Mouse (Mus musculus): ENCODE measurements at regions not wholly inside any gene's neighbourhood (a gene's known extent, or its start where the extent isn't known, plus 50 kb on each side); places are given as distances from the start of the nearest gene placed in this dataset.

- no peaks in the 10 kb centered on the region for H3K9me3 ChIP-seq (replicated peaks; ENCODE audit: control insufficient read depth, insufficient read depth, low read length, poor library complexity, severe bottlenecking)
- H3K4me3 ChIP-seq (ENCODE audit: low read depth, low read length) = no peak overlapping the region
- no peaks in the 10 kb centered on the region for H3K27me3 ChIP-seq (ENCODE audit: control insufficient read depth, insufficient read depth, low read length, poor library complexity, severe bottlenecking)
- TF ChIP-seq EP300 (IDR thresholded peaks at IDR 0.05; ENCODE audit: insufficient read depth, low read depth, low read length) (no peak), POLR2A (IDR thresholded peaks at IDR 0.05; ENCODE audit: insufficient read depth, low read length) (no peak), CTCF (IDR thresholded peaks at IDR 0.05; ENCODE audit: low read depth, low read length) (no peak)
- H3K4me1 ChIP-seq (ENCODE audit: control insufficient read depth, insufficient read depth, low read length) = no peaks in the 10 kb centered on the region
- no peak overlapping the region for H3K27ac ChIP-seq (ENCODE audit: insufficient read depth, low read length)
- H3K36me3 ChIP-seq (ENCODE audit: control insufficient read depth, insufficient read depth, low read length, poor library complexity, severe bottlenecking) = no peaks in the 10 kb centered on the region
- H3K9ac ChIP-seq (ENCODE audit: low read depth, poor library complexity, severe bottlenecking) = no peak overlapping the region
These were observed 151.4 kb upstream of the Marcks start for GRCm38 (mm10) chr10:37289964-37290704.

DNA sequence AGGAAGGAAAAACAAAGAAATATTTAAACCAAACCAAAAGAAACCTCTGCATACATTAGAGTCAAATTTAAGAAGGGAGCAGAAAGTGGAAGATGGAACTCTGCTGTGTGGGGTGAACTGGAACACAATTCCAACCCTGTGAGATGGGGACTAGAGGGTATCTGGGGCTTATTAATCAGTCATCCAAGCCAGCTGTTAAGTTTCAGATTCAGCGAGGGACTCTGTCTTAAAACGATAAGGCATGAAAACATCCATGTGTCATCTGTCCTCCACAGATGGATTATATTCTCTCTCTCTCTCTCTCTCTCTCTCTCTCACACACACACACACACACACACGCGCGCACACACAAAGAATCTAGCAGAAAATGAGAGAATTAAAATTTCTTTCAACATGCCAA lies 147.6 kb upstream of the Marcks start:
- no peak for TF ChIP-seq CTCF (IDR thresholded peaks at IDR 0.05; ENCODE audit: low read depth, low read length)
- TF ChIP-seq EP300 (IDR thresholded peaks at IDR 0.05; ENCODE audit: insufficient read depth, low read depth, low read length) = no peak
- TF ChIP-seq POLR2A (IDR thresholded peaks at IDR 0.05; ENCODE audit: insufficient read depth, low read length) = no peak
- H3K36me3 ChIP-seq (ENCODE audit: control insufficient read depth, insufficient read depth, low read length, poor library complexity, severe bottlenecking) = no peaks in the 10 kb centered on the region
- no peaks in the 10 kb centered on the region for H3K4me1 ChIP-seq (ENCODE audit: control insufficient read depth, insufficient read depth, low read length)
- no peak overlapping the region for H3K9ac ChIP-seq (ENCODE audit: low read depth, poor library complexity, severe bottlenecking)
- no peaks in the 10 kb centered on the region for H3K27me3 ChIP-seq (ENCODE audit: control insufficient read depth, insufficient read depth, low read length, poor library complexity, severe bottlenecking)
- H3K27ac ChIP-seq (ENCODE audit: insufficient read depth, low read length) = no peak overlapping the region
- no peak overlapping the region for H3K4me3 ChIP-seq (ENCODE audit: low read depth, low read length)
- H3K9me3 ChIP-seq (replicated peaks; ENCODE audit: control insufficient read depth, insufficient read depth, low read length, poor library complexity, severe bottlenecking) = no peaks in the 10 kb centered on the region

- Histone ChIP-seq H3K36me3 (ENCODE audit: control insufficient read depth, insufficient read depth, low read length, poor library complexity, severe bottlenecking) (no peaks in the 10 kb centered on the region), H3K9ac (ENCODE audit: low read depth, poor library complexity, severe bottlenecking) (no peak overlapping the region), H3K27me3 (ENCODE audit: control insufficient read depth, insufficient read depth, low read length, poor library complexity, severe bottlenecking) (no peaks in the 10 kb centered on the region), H3K9me3 (replicated peaks; ENCODE audit: control insufficient read depth, insufficient read depth, low read length, poor library complexity, severe bottlenecking) (no peaks in the 10 kb centered on the region), H3K27ac (ENCODE audit: insufficient read depth, low read length) (no peak overlapping the region), H3K4me3 (ENCODE audit: low read depth, low read length) (no peak overlapping the region), H3K4me1 (ENCODE audit: control insufficient read depth, insufficient read depth, low read length) (no peaks in the 10 kb centered on the region)
- TF ChIP-seq EP300 (IDR thresholded peaks at IDR 0.05; ENCODE audit: insufficient read depth, low read depth, low read length) (no peak), CTCF (IDR thresholded peaks at IDR 0.05; ENCODE audit: low read depth, low read length) (no peak), POLR2A (IDR thresholded peaks at IDR 0.05; ENCODE audit: insufficient read depth, low read length) (no peak)
These were observed 144.2 kb upstream of the Marcks start for GRCm38 (mm10) chr10:37282951-37283350.

GRCm38 (mm10) chr10:37280823-37281222 lies 142.1 kb upstream of the Marcks start:
- Histone ChIP-seq H3K9me3 (replicated peaks; ENCODE audit: control insufficient read depth, insufficient read depth, low read length, poor library complexity, severe bottlenecking) (no peaks in the 10 kb centered on the region), H3K27ac (ENCODE audit: insufficient read depth, low read length) (no peak overlapping the region), H3K27me3 (ENCODE audit: control insufficient read depth, insufficient read depth, low read length, poor library complexity, severe bottlenecking) (no peaks in the 10 kb centered on the region), H3K9ac (ENCODE audit: low read depth, poor library complexity, severe bottlenecking) (no peak overlapping the region), H3K4me3 (ENCODE audit: low read depth, low read length) (no peak overlapping the region), H3K36me3 (ENCODE audit: control insufficient read depth, insufficient read depth, low read length, poor library complexity, severe bottlenecking) (no peaks in the 10 kb centered on the region), H3K4me1 (ENCODE audit: control insufficient read depth, insufficient read depth, low read length) (no peaks in the 10 kb centered on the region)
- TF ChIP-seq POLR2A (IDR thresholded peaks at IDR 0.05; ENCODE audit: insufficient read depth, low read length) (no peak), CTCF (IDR thresholded peaks at IDR 0.05; ENCODE audit: low read depth, low read length) (no peak), EP300 (IDR thresholded peaks at IDR 0.05; ENCODE audit: insufficient read depth, low read depth, low read length) (no peak)

GRCm38 (mm10) chr10:37280150-37280820 lies 141.6 kb upstream of the Marcks start:
- Histone ChIP-seq H3K9ac (ENCODE audit: low read depth, poor library complexity, severe bottlenecking) (no peak overlapping the region), H3K4me1 (ENCODE audit: control insufficient read depth, insufficient read depth, low read length) (no peaks in the 10 kb centered on the region)
- TF ChIP-seq POLR2A (IDR thresholded peaks at IDR 0.05; ENCODE audit: insufficient read depth, low read length) (no peak), EP300 (IDR thresholded peaks at IDR 0.05; ENCODE audit: insufficient read depth, low read depth, low read length) (no peak), CTCF (IDR thresholded peaks at IDR 0.05; ENCODE audit: low read depth, low read length) (no peak)

GRCm38 (mm10) chr10:37279316-37279715 lies 140.6 kb upstream of the Marcks start:
- no peak for TF ChIP-seq CTCF (IDR thresholded peaks at IDR 0.05; ENCODE audit: low read depth, low read length)
- TF ChIP-seq EP300 (IDR thresholded peaks at IDR 0.05; ENCODE audit: insufficient read depth, low read depth, low read length) = no peak
- no peak for TF ChIP-seq POLR2A (IDR thresholded peaks at IDR 0.05; ENCODE audit: insufficient read depth, low read length)
- Histone ChIP-seq H3K27ac (ENCODE audit: insufficient read depth, low read length) (no peak overlapping the region), H3K9me3 (replicated peaks; ENCODE audit: control insufficient read depth, insufficient read depth, low read length, poor library complexity, severe bottlenecking) (no peaks in the 10 kb centered on the region), H3K4me1 (ENCODE audit: control insufficient read depth, insufficient read depth, low read length) (no peaks in the 10 kb centered on the region), H3K9ac (ENCODE audit: low read depth, poor library complexity, severe bottlenecking) (no peak overlapping the region), H3K27me3 (ENCODE audit: control insufficient read depth, insufficient read depth, low read length, poor library complexity, severe bottlenecking) (no peaks in the 10 kb centered on the region), H3K4me3 (ENCODE audit: low read depth, low read length) (no peak overlapping the region), H3K36me3 (ENCODE audit: control insufficient read depth, insufficient read depth, low read length, poor library complexity, severe bottlenecking) (no peaks in the 10 kb centered on the region)

More at GRCm38 (mm10) chr10:37280150-37280820, 141.6 kb upstream of the Marcks start:
- H3K36me3 ChIP-seq (ENCODE audit: control insufficient read depth, insufficient read depth, low read length, poor library complexity, severe bottlenecking) = no peaks in the 10 kb centered on the region
- no peak overlapping the region for H3K4me3 ChIP-seq (ENCODE audit: low read depth, low read length)
- no peaks in the 10 kb centered on the region for H3K27me3 ChIP-seq (ENCODE audit: control insufficient read depth, insufficient read depth, low read length, poor library complexity, severe bottlenecking)
- H3K9me3 ChIP-seq (replicated peaks; ENCODE audit: control insufficient read depth, insufficient read depth, low read length, poor library complexity, severe bottlenecking) = no peaks in the 10 kb centered on the region
- no peak overlapping the region for H3K27ac ChIP-seq (ENCODE audit: insufficient read depth, low read length)

Measured in ES-Bruce4 (cell line).